Mouse (Mus musculus): ENCODE measurements around the gene Pheta1. TPM values are rescaled to one million over a fixed set of nuclear protein-coding genes. Genes with fewer than 3 reads are reported as not detected.

The Pheta1 gene
- polyA plus RNA-seq, 1 experiment from 2014 or later, result 47.1 TPM

DNA sequence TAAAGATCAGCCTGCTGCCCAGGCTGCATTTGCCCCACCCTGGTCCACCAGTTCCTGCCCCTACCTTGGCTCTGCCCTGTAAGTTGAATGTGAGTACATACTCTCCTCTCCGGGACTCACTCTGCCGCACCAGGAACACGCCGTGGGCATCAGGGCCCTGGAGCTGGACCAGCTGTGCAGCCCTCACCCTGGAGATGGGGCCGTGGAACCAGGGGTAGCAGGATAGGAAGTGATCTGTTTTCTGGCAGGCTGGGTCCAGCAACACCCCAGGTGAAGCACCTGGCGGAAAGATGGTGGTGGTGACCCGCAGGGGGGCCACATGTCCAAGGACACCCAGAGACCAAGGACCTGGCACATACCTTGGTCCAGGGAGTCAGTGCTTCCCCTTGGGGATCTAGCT lies 30.4 kb upstream of the Pheta1 start:
- Histone ChIP-seq H3K9ac (no peak overlapping the region), H3K9me3 (no peaks in the 10 kb centered on the region), H3K4me3 (no peak overlapping the region), H3K27me3 (replicated peaks) (no peaks in the 10 kb centered on the region), H3K4me2 (replicated peaks) (no peak overlapping the region), H3K27ac (no peak overlapping the region), H3K36me3 (peaks cover 72% of the 10 kb centered on the region), H3K4me1 (peaks cover 10% of the 10 kb centered on the region)
- no peak for ATAC-seq (ENCODE audit: low FRiP score, low read depth)
- over 99% methylated on average over 7 of the region's 7 CpGs for WGBS

DNA sequence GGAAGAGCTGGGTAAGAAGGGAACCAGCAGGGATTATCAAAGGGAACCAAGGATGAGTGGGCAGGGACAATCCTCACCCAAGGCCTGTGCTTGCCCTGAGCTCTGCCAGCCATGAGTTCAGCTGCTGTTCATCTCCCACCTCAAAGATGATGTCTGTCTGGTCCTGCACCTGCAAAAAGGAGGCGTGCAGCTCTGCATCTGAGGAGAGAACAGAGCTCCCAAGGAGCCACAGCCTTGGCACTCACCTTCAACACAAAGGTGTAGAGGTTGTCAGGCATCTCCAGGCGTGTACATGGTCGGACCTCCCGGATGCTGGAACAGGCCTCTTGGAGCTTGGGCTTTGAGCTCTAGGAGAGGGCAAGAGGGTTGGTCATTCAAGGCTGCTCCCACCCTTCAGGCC lies 29.9 kb upstream of the Pheta1 start:
- peaks cover 15% of the 10 kb centered on the region for H3K4me1 ChIP-seq
- no peaks in the 10 kb centered on the region for H3K9me3 ChIP-seq
- no peaks in the 10 kb centered on the region for H3K27me3 ChIP-seq (replicated peaks)
- WGBS, result 95% methylated on average over 4 of the region's 4 CpGs
- ATAC-seq (ENCODE audit: low FRiP score, low read depth), result no peak
- no peak overlapping the region for H3K9ac ChIP-seq
- H3K27ac ChIP-seq, result no peak overlapping the region
- no peak overlapping the region for H3K4me3 ChIP-seq
- H3K36me3 ChIP-seq, result peaks cover 68% of the 10 kb centered on the region
- H3K4me2 ChIP-seq (replicated peaks), result no peak overlapping the region

DNA sequence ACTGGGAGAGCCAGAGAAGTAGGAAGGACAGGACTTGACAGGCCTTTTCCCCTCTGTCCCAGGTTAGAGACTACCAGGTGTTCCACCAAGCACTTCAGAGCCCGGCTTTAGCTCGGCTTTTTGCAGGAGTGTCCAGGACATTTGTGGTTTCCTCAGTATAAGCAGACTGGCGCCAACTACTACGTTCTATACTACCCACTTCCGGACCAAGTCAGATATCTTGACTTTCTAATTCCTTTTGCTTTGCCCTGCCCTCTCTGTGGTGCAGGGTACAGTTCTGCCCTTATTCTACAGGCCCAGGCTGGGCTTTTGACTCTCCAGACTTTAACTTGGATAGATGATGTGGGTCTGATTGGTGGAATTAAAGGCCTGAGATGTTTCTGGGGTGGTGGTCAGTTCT lies 29.2 kb upstream of the Pheta1 start:
- H3K36me3 ChIP-seq, result peaks cover 65% of the 10 kb centered on the region
- peaks cover 15% of the 10 kb centered on the region for H3K4me1 ChIP-seq
- no peak overlapping the region for H3K9ac ChIP-seq
- no peak overlapping the region for H3K4me3 ChIP-seq
- no peak overlapping the region for H3K4me2 ChIP-seq (replicated peaks)
- H3K27me3 ChIP-seq (replicated peaks), result no peaks in the 10 kb centered on the region
- no peaks in the 10 kb centered on the region for H3K9me3 ChIP-seq
- 97% methylated on average over 5 of the region's 5 CpGs for WGBS
- no peak for ATAC-seq (ENCODE audit: low FRiP score, low read depth)
- no peak overlapping the region for H3K27ac ChIP-seq

DNA sequence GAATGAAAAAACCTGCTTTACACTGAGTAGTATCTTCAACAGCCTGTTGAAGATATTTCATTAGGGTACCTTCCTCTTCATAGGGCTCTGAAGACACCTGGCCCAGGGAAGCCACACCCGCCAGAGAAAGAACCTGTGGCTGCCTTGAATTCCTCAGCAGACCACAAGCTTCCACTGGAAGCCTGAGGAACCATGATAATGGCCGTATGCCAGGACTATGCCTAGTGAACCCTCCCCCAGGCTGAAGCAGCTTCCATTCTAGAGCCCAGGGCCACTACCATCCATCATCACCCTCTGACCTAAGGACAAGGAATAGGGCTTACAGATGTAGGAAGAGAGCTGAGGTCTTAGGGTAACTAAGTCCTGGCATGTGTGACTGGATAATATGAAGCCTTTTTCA lies 28.6 kb upstream of the Pheta1 start:
- Histone ChIP-seq H3K27me3 (replicated peaks) (no peaks in the 10 kb centered on the region), H3K4me2 (replicated peaks) (no peak overlapping the region), H3K27ac (no peak overlapping the region), H3K4me1 (peaks cover 15% of the 10 kb centered on the region), H3K9ac (no peak overlapping the region), H3K9me3 (no peaks in the 10 kb centered on the region), H3K4me3 (no peak overlapping the region), H3K36me3 (peaks cover 64% of the 10 kb centered on the region)
- WGBS, result 79% methylated on average over 2 of the region's 2 CpGs
- ATAC-seq (ENCODE audit: low FRiP score, low read depth), result no peak

DNA sequence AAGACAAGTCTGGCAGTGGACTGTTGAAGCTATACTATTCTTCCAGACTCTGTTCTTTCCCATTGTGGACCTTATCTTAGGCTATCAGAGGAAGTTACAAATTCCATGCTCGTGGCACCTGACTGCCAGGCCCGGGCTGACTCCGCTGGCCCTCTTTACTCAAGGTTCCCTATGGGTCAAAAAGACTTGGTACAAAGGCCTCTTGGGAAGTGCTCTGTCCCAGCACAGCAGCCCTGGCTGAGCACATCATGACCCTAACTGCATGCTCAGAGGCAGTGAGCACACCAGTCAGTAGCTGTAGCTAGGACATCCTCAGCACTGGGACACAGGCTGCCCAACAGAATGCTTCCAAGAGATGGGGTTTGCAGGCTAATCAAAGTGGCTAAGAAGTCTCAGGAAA lies 28.1 kb upstream of the Pheta1 start:
- Histone ChIP-seq H3K27me3 (replicated peaks) (no peaks in the 10 kb centered on the region), H3K36me3 (peaks cover 59% of the 10 kb centered on the region), H3K9ac (no peak overlapping the region), H3K4me2 (replicated peaks) (no peak overlapping the region), H3K4me1 (peaks cover 15% of the 10 kb centered on the region), H3K4me3 (no peak overlapping the region), H3K9me3 (no peaks in the 10 kb centered on the region), H3K27ac (no peak overlapping the region)
- WGBS, result 92% methylated on average over 3 of the region's 3 CpGs
- no peak for ATAC-seq (ENCODE audit: low FRiP score, low read depth)

DNA sequence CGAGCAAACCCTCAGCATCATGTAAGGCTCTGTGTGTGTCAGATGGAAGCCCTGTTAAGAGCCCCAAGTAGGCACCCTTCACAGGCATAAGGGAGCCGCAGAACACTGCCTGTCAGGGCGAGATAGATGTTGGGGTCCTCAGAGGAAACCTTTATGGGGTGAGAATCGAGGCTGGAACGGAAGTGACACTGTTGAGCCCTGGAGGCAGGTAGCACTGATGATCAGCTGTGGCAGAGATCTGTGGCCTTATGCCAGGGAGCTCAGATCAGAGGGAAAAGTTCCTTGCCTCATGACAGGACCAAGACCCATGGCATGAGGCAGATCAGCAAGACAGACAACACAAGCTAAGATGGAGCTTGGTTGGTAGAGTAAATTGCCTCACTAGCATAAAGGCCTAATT lies 27.7 kb upstream of the Pheta1 start:
- no peak overlapping the region for H3K4me3 ChIP-seq
- H3K4me1 ChIP-seq, result peaks cover 15% of the 10 kb centered on the region
- no peak for ATAC-seq (ENCODE audit: low FRiP score, low read depth)
- H3K4me2 ChIP-seq (replicated peaks), result no peak overlapping the region
- no peak overlapping the region for H3K9ac ChIP-seq
- H3K27ac ChIP-seq, result no peak overlapping the region
- H3K36me3 ChIP-seq, result peaks cover 54% of the 10 kb centered on the region
- 83% methylated on average over 5 of the region's 5 CpGs for WGBS
- no peaks in the 10 kb centered on the region for H3K9me3 ChIP-seq
- no peaks in the 10 kb centered on the region for H3K27me3 ChIP-seq (replicated peaks)

DNA sequence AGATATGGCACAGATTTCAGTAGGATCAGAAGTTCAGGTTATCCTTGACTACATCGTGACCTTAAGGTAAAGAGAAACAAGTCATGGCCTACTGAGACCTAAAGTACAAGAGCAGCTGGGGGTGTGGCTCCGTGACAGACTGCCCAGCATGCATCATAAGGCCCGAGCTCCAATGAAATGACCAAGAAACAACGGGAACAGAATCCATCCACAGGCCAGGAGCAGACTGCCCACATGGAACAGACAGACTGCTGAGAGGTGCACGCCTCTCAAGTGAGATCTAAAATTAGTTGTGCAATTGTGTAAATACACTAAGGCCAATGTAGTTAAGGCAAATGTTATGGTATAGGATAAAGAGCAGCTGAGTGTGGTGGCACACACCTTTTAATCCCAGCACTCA lies 27.2 kb upstream of the Pheta1 start:
- H3K27me3 ChIP-seq (replicated peaks), result peaks cover 2% of the 10 kb centered on the region; the same call in 1 of the 2 replicates
- 74% methylated on average over 5 of the region's 5 CpGs for WGBS
- H3K36me3 ChIP-seq, result peaks cover 50% of the 10 kb centered on the region

DNA sequence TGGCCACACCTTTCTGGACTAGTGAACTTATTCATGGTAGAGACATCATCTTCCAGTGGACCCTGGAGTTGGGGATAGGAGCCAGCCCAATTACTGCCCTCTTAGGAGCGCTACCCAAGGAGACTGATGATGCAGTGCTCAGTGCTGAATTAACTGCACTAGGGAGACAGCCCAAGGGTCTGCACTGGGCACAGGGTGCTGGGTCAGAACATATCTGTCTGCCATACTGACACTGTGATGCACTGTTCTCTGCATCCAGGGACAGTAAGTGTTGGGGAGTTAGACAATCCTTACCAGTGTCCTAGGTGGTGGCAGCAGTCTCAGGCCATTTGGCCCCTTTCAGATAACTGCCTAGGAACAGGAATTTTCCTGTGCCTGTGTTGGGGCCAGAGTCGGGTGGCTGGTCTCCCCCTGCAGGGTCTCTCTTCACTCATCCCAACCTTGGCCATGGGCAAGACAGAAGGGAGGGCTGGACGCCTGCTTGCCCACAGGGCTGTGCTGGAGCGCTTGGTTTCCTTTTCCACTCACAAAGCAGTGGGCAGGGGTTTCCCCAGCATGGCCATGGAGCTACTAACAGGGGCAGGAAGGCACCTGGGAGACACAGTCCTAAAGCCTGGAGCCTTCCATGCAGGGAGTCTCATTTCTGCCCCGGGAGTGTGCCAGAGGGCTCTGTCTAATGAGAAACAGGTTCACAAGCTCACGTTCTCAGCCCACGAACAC lies 25.8 kb upstream of the Pheta1 start:
- Histone ChIP-seq H3K27me3 (replicated peaks) (peaks cover 15% of the 10 kb centered on the region), H3K9ac (no peak overlapping the region), H3K9me3 (no peaks in the 10 kb centered on the region), H3K27ac (no peak overlapping the region), H3K4me2 (replicated peaks) (no peak overlapping the region), H3K36me3 (peaks cover 36% of the 10 kb centered on the region), H3K4me1 (peaks cover 15% of the 10 kb centered on the region), H3K4me3 (no peak overlapping the region)
- 79% methylated on average over 7 of the region's 7 CpGs for WGBS
- no peak for ATAC-seq (ENCODE audit: low FRiP score, low read depth)

More for the DNA sequence above, 27.2 kb upstream of the Pheta1 start:
- no peak overlapping the region for H3K27ac ChIP-seq
- no peak overlapping the region for H3K9ac ChIP-seq
- no peak for ATAC-seq (ENCODE audit: low FRiP score, low read depth)
- H3K4me2 ChIP-seq (replicated peaks), result no peak overlapping the region
- H3K4me3 ChIP-seq, result no peak overlapping the region
- H3K4me1 ChIP-seq, result peaks cover 15% of the 10 kb centered on the region
- H3K9me3 ChIP-seq, result no peaks in the 10 kb centered on the region

DNA sequence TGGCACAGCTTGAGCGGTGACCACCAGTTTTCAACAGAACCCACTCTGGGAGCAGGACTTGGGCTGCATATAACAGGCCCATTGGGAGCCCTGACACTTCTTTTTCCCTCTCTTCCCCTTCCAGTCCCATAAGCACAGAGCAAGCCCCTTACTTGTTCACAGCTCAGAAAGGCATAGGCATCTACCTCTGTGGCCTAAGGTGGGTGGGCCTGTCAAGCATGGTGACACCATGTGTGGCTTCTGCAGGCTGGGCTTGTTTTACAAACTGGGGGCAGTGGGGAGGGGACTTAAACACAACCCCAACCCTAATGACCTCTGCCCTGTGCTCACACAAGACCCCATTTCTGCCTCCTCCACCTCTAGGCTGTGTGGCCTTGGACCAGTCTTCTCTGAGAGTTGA lies 25.1 kb upstream of the Pheta1 start:
- no peak overlapping the region for H3K27ac ChIP-seq
- H3K4me1 ChIP-seq, result peaks cover 22% of the 10 kb centered on the region
- ATAC-seq (ENCODE audit: low FRiP score, low read depth), result no peak
- 93% methylated on average over 1 of the region's 1 CpGs for WGBS
- H3K4me3 ChIP-seq, result no peak overlapping the region
- H3K27me3 ChIP-seq (replicated peaks), result peaks cover 22% of the 10 kb centered on the region
- peaks cover 29% of the 10 kb centered on the region for H3K36me3 ChIP-seq
- H3K9ac ChIP-seq, result no peak overlapping the region
- no peak overlapping the region for H3K4me2 ChIP-seq (replicated peaks)
- no peaks in the 10 kb centered on the region for H3K9me3 ChIP-seq

DNA sequence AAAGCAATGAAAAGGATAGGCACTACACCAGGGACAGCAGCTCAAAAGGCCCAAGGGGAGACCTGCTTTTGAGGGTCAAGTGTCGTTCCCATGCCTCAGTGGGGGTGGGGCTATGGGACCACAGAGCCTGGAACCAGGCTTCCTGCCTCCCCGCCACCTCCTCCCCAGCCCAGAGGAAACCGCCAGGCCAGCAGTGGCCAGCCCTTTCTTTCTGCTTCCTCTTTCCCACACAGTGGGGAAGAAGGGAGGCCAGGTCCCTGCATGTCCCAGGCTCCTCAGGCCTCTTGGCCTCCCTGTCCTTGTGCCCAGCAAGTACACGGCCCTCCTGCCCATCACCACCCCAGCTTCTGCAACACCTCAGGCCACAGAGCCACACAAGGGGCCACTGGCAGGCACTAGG lies 24.7 kb upstream of the Pheta1 start:
- H3K4me3 ChIP-seq, result no peak overlapping the region
- H3K36me3 ChIP-seq, result peaks cover 24% of the 10 kb centered on the region
- H3K4me2 ChIP-seq (replicated peaks), result no peak overlapping the region
- no peak overlapping the region for H3K27ac ChIP-seq
- H3K9ac ChIP-seq, result no peak overlapping the region
- peaks cover 27% of the 10 kb centered on the region for H3K27me3 ChIP-seq (replicated peaks)
- 68% methylated on average over 4 of the region's 4 CpGs for WGBS
- H3K9me3 ChIP-seq, result no peaks in the 10 kb centered on the region
- H3K4me1 ChIP-seq, result peaks cover 26% of the 10 kb centered on the region
- ATAC-seq (ENCODE audit: low FRiP score, low read depth), result no peak

DNA sequence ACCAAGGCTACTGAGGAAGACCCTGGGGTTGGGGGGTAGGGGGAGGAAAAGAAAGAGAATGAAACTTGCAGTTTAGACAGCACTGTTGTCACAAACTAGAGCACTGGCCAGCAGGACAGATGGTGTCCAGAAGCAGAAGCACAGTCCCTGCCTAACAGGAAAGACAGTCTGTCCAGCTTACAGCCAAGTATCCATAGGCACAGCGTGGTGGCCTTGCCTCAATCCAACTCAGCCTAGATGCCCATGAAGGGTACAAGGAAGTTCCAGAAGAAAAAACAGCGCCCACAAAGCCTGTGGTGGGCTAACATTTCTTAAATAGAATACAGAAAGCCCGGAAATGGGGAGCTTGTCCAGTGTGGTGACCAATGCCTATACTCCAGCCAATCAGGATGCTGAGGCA lies 23.2 kb upstream of the Pheta1 start:
- Histone ChIP-seq H3K27ac (no peak overlapping the region), H3K27me3 (replicated peaks) (peaks cover 39% of the 10 kb centered on the region), H3K4me3 (no peak overlapping the region), H3K9me3 (no peaks in the 10 kb centered on the region), H3K4me2 (replicated peaks) (no peak overlapping the region), H3K9ac (no peak overlapping the region), H3K4me1 (peaks cover 29% of the 10 kb centered on the region), H3K36me3 (peaks cover 15% of the 10 kb centered on the region)
- 89% methylated on average over 3 of the region's 3 CpGs for WGBS
- no peak for ATAC-seq (ENCODE audit: low FRiP score, low read depth)

DNA sequence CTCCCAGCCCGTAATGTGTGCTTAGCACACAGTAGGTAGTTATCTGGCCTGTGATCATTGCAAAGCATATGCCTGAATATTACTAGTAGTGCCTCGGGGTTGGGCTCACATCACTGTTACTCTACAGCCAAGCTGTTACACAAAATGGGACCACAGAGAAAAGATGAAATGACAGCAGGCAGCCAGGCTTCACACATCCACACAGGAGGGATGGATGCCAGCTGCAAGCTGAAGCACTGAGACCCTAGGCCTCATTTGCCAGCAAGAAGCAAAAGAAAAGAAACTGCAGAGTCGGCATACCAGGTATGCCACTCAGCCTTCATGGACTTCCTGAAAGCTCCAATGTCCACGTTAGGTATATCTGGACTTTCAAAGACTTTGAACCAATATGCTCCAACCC lies 20.9 kb upstream of the Pheta1 start:
- Histone ChIP-seq H3K27ac (no peak overlapping the region), H3K4me2 (replicated peaks) (peak overlapping the region; percentile 91; the same call in 1 of the 2 replicates), H3K36me3 (peaks cover 10% of the 10 kb centered on the region; the same call in 1 of the 2 replicates), H3K4me1 (peaks cover 30% of the 10 kb centered on the region), H3K9me3 (no peaks in the 10 kb centered on the region), H3K4me3 (no peak overlapping the region), H3K27me3 (replicated peaks) (peaks cover 42% of the 10 kb centered on the region), H3K9ac (peak overlapping the region; percentile 55; the same call in 1 of the 2 replicates)
- no peak for ATAC-seq (ENCODE audit: low FRiP score, low read depth)
- WGBS, result 84% methylated on average over 4 of the region's 4 CpGs

All from neural tube, embryonic 12.5 days (tissue).